Mouse (Mus musculus) neural tube, embryonic 11.5 days (tissue): ENCODE data around the gene Trpm4. TPM values are rescaled to one million over a fixed set of nuclear protein-coding genes. Genes with fewer than 3 reads are reported as not detected.
A peak's percentile ranks its signal among the peaks of the same experiment; 100 is the strongest.

Experiments used
- ATAC-seq: fragments of 200-750 bp; cut with Nextera tagmentation; 2 replicates; pipeline ENCODE4 v1.8.0; 2017; ENCODE audit warnings: moderate number of reproducible peaks, mild to moderate bottlenecking, moderate TSS enrichment, moderate library complexity; ENCODE audit not compliant: insufficient read depth, low FRiP score, low TSS enrichment
- DNase-seq: peaks from one replicate; pipeline ENCODE4 v3.0.0-alpha.2; 2015; ENCODE audit warnings: low spot score
- H3K27ac ChIP-seq: fragments of 300-500 bp; sonication (generic); 2 replicates; pipeline ENCODE4 v1.5.1; 2014; ENCODE audit warnings: low read depth, mild to moderate bottlenecking, low read length
- H3K27me3 ChIP-seq: fragments of 300-500 bp; sonication (generic); 2 replicates; pipeline ENCODE4 v1.6.1; 2014; ENCODE audit warnings: mild to moderate bottlenecking, low read length, mixed read lengths; ENCODE audit not compliant: control insufficient read depth, insufficient read depth
- H3K36me3 ChIP-seq: fragments of 300-500 bp; sonication (generic); 2 replicates; pipeline ENCODE4 v1.6.1; 2014; ENCODE audit warnings: mild to moderate bottlenecking, low read length, moderate library complexity, mixed read lengths; ENCODE audit not compliant: control insufficient read depth, insufficient read depth
- H3K4me1 ChIP-seq: fragments of 300-500 bp; sonication (generic); 2 replicates; pipeline ENCODE4 v1.6.1; 2014; ENCODE audit warnings: low read length, mixed read lengths; ENCODE audit not compliant: control insufficient read depth, insufficient read depth
- H3K4me2 ChIP-seq: fragments of 300-500 bp; sonication (generic); 2 replicates; pipeline ENCODE4 v1.6.1; 2014; ENCODE audit warnings: low read depth, mild to moderate bottlenecking, moderate library complexity
- H3K4me3 ChIP-seq: fragments of 300-500 bp; sonication (generic); 2 replicates; pipeline ENCODE4 v1.5.1; 2014; ENCODE audit warnings: low read depth, low read length
- H3K9ac ChIP-seq: fragments of 300-500 bp; sonication (generic); 2 replicates; pipeline ENCODE4 v1.6.1; 2014; ENCODE audit warnings: mild to moderate bottlenecking, low read length
- H3K9me3 ChIP-seq: fragments of 300-500 bp; sonication (generic); 2 replicates; pipeline ENCODE4 v1.6.1; 2016; ENCODE audit warnings: low read length; ENCODE audit not compliant: control insufficient read depth
- WGBS: fragments of 180-500 bp; shearing (Covaris S2); extraction: QIAGEN DNeasy Blood & Tissue Kit; methylation state at CpG from one replicate; pipeline ENCODE4 v1.1.7; 2014; 5-methylcytosine and 5-hydroxymethylcytosine counted together
- polyA plus RNA-seq: library from polyadenylated mRNA; unstranded; fragments of >200 nt; fragmentation: Nextera tagmentation; extraction: Ambion mirVana; gene quantifications from 2 replicates; pipeline ENCODE4 v1.2.1, GENCODE M21; 2014

The Trpm4 gene
- polyA plus RNA-seq, 1 experiment from 2014 or later: 8.6 TPM

- DNase-seq (peak; percentile 72), ATAC-seq (no peak)
- Histone ChIP-seq H3K9me3 (no peaks in the 10 kb centered on the region), H3K4me3 (no peak overlapping the region), H3K27ac (no peak overlapping the region), H3K27me3 (no peaks in the 10 kb centered on the region), H3K9ac (peak overlapping the region; percentile 14), H3K4me1 (no peaks in the 10 kb centered on the region), H3K36me3 (no peaks in the 10 kb centered on the region), H3K4me2 (no peak overlapping the region)
- WGBS: 14% methylated on average over 9 of the region's 9 CpGs
Measured at GRCm38 (mm10) chr7:45309455-45309854, 24.1 kb downstream of the Trpm4 start.

GRCm38 (mm10) chr7:45308551-45309240 lies 24.9 kb downstream of the Trpm4 start:
- H3K36me3 ChIP-seq: no peaks in the 10 kb centered on the region
- 72% methylated on average over 15 of the region's 15 CpGs for WGBS
- no peak for ATAC-seq
- H3K27me3 ChIP-seq: no peaks in the 10 kb centered on the region
- H3K4me1 ChIP-seq: no peaks in the 10 kb centered on the region
- no peaks in the 10 kb centered on the region for H3K9me3 ChIP-seq
- H3K4me3 ChIP-seq: no peak overlapping the region
- DNase-seq: no peak
- H3K9ac ChIP-seq: no peak overlapping the region
- no peak overlapping the region for H3K27ac ChIP-seq
- H3K4me2 ChIP-seq: no peak overlapping the region

- 0 out of 2 replicates have a peak, but pooled peaks have one; percentile 60 for ATAC-seq
- peak overlapping the region; percentile 41 for H3K9ac ChIP-seq
- no peaks in the 10 kb centered on the region for H3K9me3 ChIP-seq
- no peaks in the 10 kb centered on the region for H3K36me3 ChIP-seq
- 3% methylated on average over 17 of the region's 17 CpGs for WGBS
- peak overlapping the region; percentile 22 for H3K4me3 ChIP-seq
- no peaks in the 10 kb centered on the region for H3K4me1 ChIP-seq
- H3K4me2 ChIP-seq: peak overlapping the region; percentile 44
- peak; percentile 76 for DNase-seq
- no peaks in the 10 kb centered on the region for H3K27me3 ChIP-seq
- H3K27ac ChIP-seq: no peak overlapping the region
Measured at GRCm38 (mm10) chr7:45305275-45305674, 28.3 kb downstream of the Trpm4 start.

GRCm38 (mm10) chr7:45304869-45305268 lies 28.7 kb downstream of the Trpm4 start:
- Histone ChIP-seq H3K9ac (peak overlapping the region; percentile 41), H3K4me2 (peak overlapping the region; percentile 44), H3K27ac (no peak overlapping the region), H3K9me3 (no peaks in the 10 kb centered on the region), H3K27me3 (no peaks in the 10 kb centered on the region), H3K4me3 (peak overlapping the region; percentile 22), H3K4me1 (no peaks in the 10 kb centered on the region), H3K36me3 (no peaks in the 10 kb centered on the region)
- no peak for ATAC-seq
- WGBS: 11% methylated on average over 11 of the region's 13 CpGs
- DNase-seq: no peak

- no peak overlapping the region for H3K9ac ChIP-seq
- no peaks in the 10 kb centered on the region for H3K9me3 ChIP-seq
- ATAC-seq (no peak), DNase-seq (no peak)
- no peaks in the 10 kb centered on the region for H3K27me3 ChIP-seq
- no peak overlapping the region for H3K27ac ChIP-seq
- H3K36me3 ChIP-seq: no peaks in the 10 kb centered on the region
- WGBS: 86% methylated on average over 8 of the region's 8 CpGs
- no peak overlapping the region for H3K4me2 ChIP-seq
- no peaks in the 10 kb centered on the region for H3K4me1 ChIP-seq
- H3K4me3 ChIP-seq: no peak overlapping the region
Measured at GRCm38 (mm10) chr7:45302626-45303025, 31.0 kb downstream of the Trpm4 start.

GRCm38 (mm10) chr7:45300270-45300669 lies 33.3 kb downstream of the Trpm4 start:
- H3K9me3 ChIP-seq: no peaks in the 10 kb centered on the region
- H3K9ac ChIP-seq: no peak overlapping the region
- H3K4me1 ChIP-seq: no peaks in the 10 kb centered on the region
- no peak overlapping the region for H3K27ac ChIP-seq
- DNase-seq: peak; percentile 55
- ATAC-seq: no peak
- 21% methylated on average over 6 of the region's 6 CpGs for WGBS
- H3K27me3 ChIP-seq: no peaks in the 10 kb centered on the region
- H3K4me3 ChIP-seq: no peak overlapping the region
- H3K36me3 ChIP-seq: no peaks in the 10 kb centered on the region
- no peak overlapping the region for H3K4me2 ChIP-seq

- peak; percentile 78 for DNase-seq
- WGBS: 14% methylated on average over 5 of the region's 5 CpGs
- Histone ChIP-seq H3K9me3 (no peaks in the 10 kb centered on the region), H3K4me3 (no peak overlapping the region), H3K4me2 (no peak overlapping the region), H3K27ac (no peak overlapping the region), H3K4me1 (no peaks in the 10 kb centered on the region), H3K27me3 (no peaks in the 10 kb centered on the region), H3K9ac (no peak overlapping the region), H3K36me3 (no peaks in the 10 kb centered on the region)
- ATAC-seq: peak; percentile 65; the same call in 1 of the 2 replicates
Measured at GRCm38 (mm10) chr7:45299752-45300151, 33.8 kb downstream of the Trpm4 start.

GRCm38 (mm10) chr7:45297563-45297962 lies 36.0 kb downstream of the Trpm4 start:
- H3K27ac ChIP-seq: no peak overlapping the region
- H3K4me3 ChIP-seq: no peak overlapping the region
- H3K4me1 ChIP-seq: no peaks in the 10 kb centered on the region
- H3K9me3 ChIP-seq: no peaks in the 10 kb centered on the region
- H3K9ac ChIP-seq: no peak overlapping the region
- no peak overlapping the region for H3K4me2 ChIP-seq
- WGBS: 71% methylated on average over 3 of the region's 3 CpGs
- ATAC-seq (no peak), DNase-seq (no peak)
- no peaks in the 10 kb centered on the region for H3K36me3 ChIP-seq
- no peaks in the 10 kb centered on the region for H3K27me3 ChIP-seq

GRCm38 (mm10) chr7:45296626-45297025 lies 37.0 kb downstream of the Trpm4 start:
- DNase-seq (no peak), ATAC-seq (no peak)
- no peak overlapping the region for H3K4me2 ChIP-seq
- no peaks in the 10 kb centered on the region for H3K4me1 ChIP-seq
- H3K9ac ChIP-seq: no peak overlapping the region; the same call in 1 of the 2 replicates
- 80% methylated on average over 1 of the region's 1 CpGs for WGBS
- no peak overlapping the region for H3K27ac ChIP-seq
- no peak overlapping the region for H3K4me3 ChIP-seq
- H3K36me3 ChIP-seq: no peaks in the 10 kb centered on the region
- H3K9me3 ChIP-seq: no peaks in the 10 kb centered on the region
- no peaks in the 10 kb centered on the region for H3K27me3 ChIP-seq
